Comparison of ENCODE assay signal across 16 mouse cellular contexts in the genomic region with DNA sequence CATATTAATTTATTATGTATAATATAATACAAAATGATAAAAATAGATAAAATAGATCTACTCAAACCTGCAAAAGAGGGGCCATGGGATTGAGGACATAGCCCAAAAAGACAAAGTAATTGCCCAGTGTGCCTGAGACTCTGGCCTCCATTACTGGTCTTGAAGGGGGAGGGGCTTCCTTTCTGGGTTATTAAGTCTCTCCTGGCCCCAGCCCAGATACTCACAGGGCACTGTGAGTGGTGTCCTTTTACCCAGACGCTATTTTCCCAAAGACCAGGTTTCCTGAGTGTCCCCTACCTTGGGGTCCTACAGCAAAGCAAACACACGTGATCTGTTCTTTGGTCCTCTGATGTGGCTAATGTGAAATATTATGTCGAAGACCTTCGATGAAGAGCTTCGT. TPM values are rescaled to one million over a fixed set of nuclear protein-coding genes. Genes with fewer than 3 reads are reported as not detected.
DNase-seq lines count a peak whose midpoint lies in the region; ATAC-seq and TF ChIP-seq lines count a peak whose summit lies in the region.
"Had no signal": no experiment of that assay in that cellular context is flagged by ENCODE, and none has a peak within 500 bp of the region (broad histone marks: within the 10 kb centered on the region; RNA-seq: fewer than 3 reads in every experiment).

No protein-coding gene starts in this region.

- no peak overlapping the region for H3K27ac ChIP-seq in hindbrain, embryonic 14.5 days
- H3K27ac ChIP-seq in hindbrain, embryonic 11.5 days (ENCODE audit: low read depth, low read length): no peak overlapping the region
- no peak overlapping the region for H3K27ac ChIP-seq in midbrain, embryonic 15.5 days
- H3K27ac ChIP-seq in midbrain, embryonic 10.5 days (replicated peaks): no peak overlapping the region
- H3K27ac ChIP-seq in midbrain, postnatal 0 days (ENCODE audit: low read depth, low read length): peak overlapping the region; percentile 82; the same call in 1 of the 2 replicates
- H3K27ac ChIP-seq: kidney, postnatal 0 days; limb, embryonic 12.5 days; liver, embryonic 14.5 days had no signal

- no peaks in the 10 kb centered on the region for H3K36me3 ChIP-seq in hindbrain, embryonic 14.5 days (replicated peaks; ENCODE audit: control insufficient read depth, insufficient read depth)
- H3K36me3 ChIP-seq in hindbrain, embryonic 11.5 days (ENCODE audit: control insufficient read depth, insufficient read depth, low read length): no peaks in the 10 kb centered on the region
- H3K36me3 ChIP-seq in midbrain, embryonic 15.5 days (replicated peaks): no peaks in the 10 kb centered on the region
- H3K36me3 ChIP-seq in midbrain, embryonic 10.5 days: no peaks in the 10 kb centered on the region
- H3K36me3 ChIP-seq in midbrain, postnatal 0 days (ENCODE audit: insufficient read depth, low read length): no peaks in the 10 kb centered on the region
- H3K36me3 ChIP-seq: limb, embryonic 12.5 days had no signal

- H3K9ac ChIP-seq in hindbrain, embryonic 14.5 days: 0 out of 2 replicates have a peak overlapping the region, but pooled peaks have one; percentile 94
- H3K9ac ChIP-seq in hindbrain, embryonic 11.5 days (ENCODE audit: low read depth, low read length): no peak overlapping the region
- H3K9ac ChIP-seq in midbrain, embryonic 15.5 days: no peak overlapping the region; the same call in 1 of the 2 replicates
- peak overlapping the region; percentile 89 for H3K9ac ChIP-seq in midbrain, postnatal 0 days (replicated peaks; ENCODE audit: low read length, poor library complexity, severe bottlenecking)
- H3K9ac ChIP-seq: liver, embryonic 14.5 days had no signal

- peaks cover 22% of the 10 kb centered on the region for H3K4me1 ChIP-seq in hindbrain, embryonic 14.5 days (replicated peaks; ENCODE audit: control insufficient read depth, insufficient read depth, low read length)
- H3K4me1 ChIP-seq in hindbrain, embryonic 11.5 days (replicated peaks; ENCODE audit: control insufficient read depth, insufficient read depth, low read length): 0 out of 2 replicates have a peak, but pooled peaks cover 2% of the 10 kb centered on the region
- peaks cover 35% of the 10 kb centered on the region for H3K4me1 ChIP-seq in midbrain, embryonic 15.5 days
- peaks cover 16% of the 10 kb centered on the region for H3K4me1 ChIP-seq in midbrain, embryonic 10.5 days
- H3K4me1 ChIP-seq in midbrain, postnatal 0 days (ENCODE audit: insufficient read depth, low read length): peaks cover 14% of the 10 kb centered on the region; the same call in 1 of the 2 replicates

- no peak for ATAC-seq in hindbrain, embryonic 14.5 days (ENCODE audit: low FRiP score)
- no peak for ATAC-seq in hindbrain, embryonic 11.5 days (ENCODE audit: low FRiP score)
- ATAC-seq in midbrain, embryonic 15.5 days (replicated peaks): no peak
- ATAC-seq in midbrain, postnatal 0 days (ENCODE audit: low FRiP score): no peak

- DNase-seq in cerebellum, postnatal 10 days: peak; percentile 51 to 58
- DNase-seq in cerebellum, adult 11-12 months: no peak
- no peak for DNase-seq in hindbrain, embryonic 14.5 days (ENCODE audit: low spot score)
- no peak for DNase-seq in hindbrain, embryonic 11.5 days (ENCODE audit: low spot score)
- DNase-seq in midbrain, embryonic 10.5 days (ENCODE audit: low spot score): no peak
- DNase-seq in midbrain, postnatal 0 days (ENCODE audit: low spot score): no peak
- DNase-seq in thymus, postnatal 4 days: no peak
- DNase-seq: adrenal gland, postnatal 10 days; heart, postnatal 4 days; lung, postnatal 10 days; right cerebral cortex, postnatal 25 days had no signal

- no peak for TF ChIP-seq CTCF in midbrain, postnatal 0 days (IDR thresholded peaks at IDR 0.05)

- no peak overlapping the region for H3K4me3 ChIP-seq in hindbrain, embryonic 14.5 days (replicated peaks; ENCODE audit: low read length)
- no peak overlapping the region for H3K4me3 ChIP-seq in hindbrain, embryonic 11.5 days (ENCODE audit: low read depth, low read length)
- no peak overlapping the region for H3K4me3 ChIP-seq in midbrain, embryonic 15.5 days
- no peak overlapping the region for H3K4me3 ChIP-seq in midbrain, embryonic 10.5 days
- H3K4me3 ChIP-seq in midbrain, postnatal 0 days (ENCODE audit: low read depth, low read length): no peak overlapping the region; the same call in 1 of the 2 replicates

- H3K27me3 ChIP-seq in hindbrain, embryonic 14.5 days (ENCODE audit: control insufficient read depth, insufficient read depth, low read length): no peaks in the 10 kb centered on the region
- 0 out of 2 replicates have a peak, but pooled peaks cover 2% of the 10 kb centered on the region for H3K27me3 ChIP-seq in hindbrain, embryonic 11.5 days (ENCODE audit: control insufficient read depth, insufficient read depth, low read length)
- no peaks in the 10 kb centered on the region for H3K27me3 ChIP-seq in midbrain, embryonic 15.5 days (replicated peaks)
- H3K27me3 ChIP-seq in midbrain, embryonic 10.5 days (ENCODE audit: low read depth, poor library complexity, severe bottlenecking): peaks cover 40% of the 10 kb centered on the region
- H3K27me3 ChIP-seq in midbrain, postnatal 0 days (ENCODE audit: insufficient read depth, low read length): no peaks in the 10 kb centered on the region

- H3K9me3 ChIP-seq in hindbrain, embryonic 14.5 days (ENCODE audit: control insufficient read depth, low read length): no peaks in the 10 kb centered on the region
- no peaks in the 10 kb centered on the region for H3K9me3 ChIP-seq in hindbrain, embryonic 11.5 days (ENCODE audit: control insufficient read depth, low read length)
- no peaks in the 10 kb centered on the region for H3K9me3 ChIP-seq in midbrain, embryonic 15.5 days
- H3K9me3 ChIP-seq in midbrain, embryonic 10.5 days (replicated peaks): no peaks in the 10 kb centered on the region
- H3K9me3 ChIP-seq in midbrain, postnatal 0 days (ENCODE audit: low read length): no peaks in the 10 kb centered on the region

- 90% methylated on average over 5 of the region's 5 CpGs for WGBS in hindbrain, embryonic 14.5 days
- WGBS in hindbrain, embryonic 11.5 days: 82% methylated on average over 5 of the region's 5 CpGs
- 80% methylated on average over 5 of the region's 5 CpGs for WGBS in midbrain, embryonic 15.5 days
- 86% methylated on average over 5 of the region's 5 CpGs for WGBS in midbrain, embryonic 10.5 days
- WGBS in midbrain, postnatal 0 days: 77% methylated on average over 5 of the region's 5 CpGs

- H3K4me2 ChIP-seq in hindbrain, embryonic 14.5 days (replicated peaks): peak overlapping the region; percentile 97; the same call in 1 of the 2 replicates
- H3K4me2 ChIP-seq in hindbrain, embryonic 11.5 days (replicated peaks; ENCODE audit: low read depth, low read length): no peak overlapping the region
- H3K4me2 ChIP-seq in midbrain, embryonic 15.5 days: peak overlapping the region; percentile 95
- peak overlapping the region; percentile 90 for H3K4me2 ChIP-seq in midbrain, postnatal 0 days (ENCODE audit: low read depth, low read length, poor library complexity, severe bottlenecking)

RNA-seq across cellular contexts. Expression of gene Larp6, which starts 0.8 kb away (rescaled TPM):
- 18.6 and 21.4 TPM in 2 replicates for polyA plus RNA-seq in hindbrain, embryonic 14.5 days (2014; fragmentation: Nextera tagmentation; extraction: Ambion mirVana)
- 1.9 and 2.1 TPM in 2 replicates for polyA plus RNA-seq in hindbrain, embryonic 11.5 days (2014; fragmentation: Nextera tagmentation; extraction: Ambion mirVana)
- polyA plus RNA-seq in midbrain, embryonic 15.5 days (2015; fragmentation: Nextera tagmentation; extraction: Ambion mirVana): 21.9 and 22.3 TPM in 2 replicates
- 1.2 and 1.9 TPM in 2 replicates for polyA plus RNA-seq in midbrain, embryonic 10.5 days (2016; fragmentation: Nextera tagmentation; extraction: Ambion mirVana)
- total RNA-seq in midbrain, postnatal 0 days (2014; rRNA removed): 37.3 and 42.6 TPM in 2 replicates
- polyA plus RNA-seq in midbrain, postnatal 0 days (2015; fragmentation: Nextera tagmentation; extraction: Ambion mirVana): 30.4 and 31.4 TPM in 2 replicates
- total RNA-seq: megakaryocyte-erythroid progenitor cell, adult 5-6 weeks had no signal

RNA-seq across cellular contexts. Expression of gene Lrrc49, which starts 24.1 kb away (rescaled TPM):
- polyA plus RNA-seq in hindbrain, embryonic 14.5 days (2014; fragmentation: Nextera tagmentation; extraction: Ambion mirVana): 79.3 and 88.9 TPM in 2 replicates
- polyA plus RNA-seq in hindbrain, embryonic 11.5 days (2014; fragmentation: Nextera tagmentation; extraction: Ambion mirVana): 54.8 and 60.5 TPM in 2 replicates
- polyA plus RNA-seq in midbrain, embryonic 15.5 days (2015; fragmentation: Nextera tagmentation; extraction: Ambion mirVana): 80.4 and 80.9 TPM in 2 replicates
- 27.6 and 38.9 TPM in 2 replicates for polyA plus RNA-seq in midbrain, embryonic 10.5 days (2016; fragmentation: Nextera tagmentation; extraction: Ambion mirVana)
- 79.2 and 86.5 TPM in 2 replicates for total RNA-seq in midbrain, postnatal 0 days (2014; rRNA removed)
- 69.2 and 72.0 TPM in 2 replicates for polyA plus RNA-seq in midbrain, postnatal 0 days (2015; fragmentation: Nextera tagmentation; extraction: Ambion mirVana)

Comparison
In these comparisons a context has a peak if more than half of its experiments do, and no peak if none do; other contexts are left out.
1. DNase-seq: peak in cerebellum, postnatal 10 days (2 of 2); none in cerebellum, adult 11-12 months (single experiment), hindbrain, embryonic 14.5 days (single experiment), hindbrain, embryonic 11.5 days (single experiment), midbrain, embryonic 10.5 days (single experiment), midbrain, postnatal 0 days (single experiment) and thymus, postnatal 4 days (single experiment).
2. H3K9ac ChIP-seq: peak in hindbrain, embryonic 14.5 days (single experiment) and midbrain, postnatal 0 days (single experiment); none in hindbrain, embryonic 11.5 days (single experiment) and midbrain, embryonic 15.5 days (single experiment).